Mouse (Mus musculus): ENCODE data around the gene Ankrd39. TPM values are rescaled to one million over a fixed set of nuclear protein-coding genes. Genes with fewer than 3 reads are reported as not detected.

The Ankrd39 gene
- total and polyA plus RNA-seq, 2 experiments from 2014 or later, result 30.4 to 34.3 TPM

DNA sequence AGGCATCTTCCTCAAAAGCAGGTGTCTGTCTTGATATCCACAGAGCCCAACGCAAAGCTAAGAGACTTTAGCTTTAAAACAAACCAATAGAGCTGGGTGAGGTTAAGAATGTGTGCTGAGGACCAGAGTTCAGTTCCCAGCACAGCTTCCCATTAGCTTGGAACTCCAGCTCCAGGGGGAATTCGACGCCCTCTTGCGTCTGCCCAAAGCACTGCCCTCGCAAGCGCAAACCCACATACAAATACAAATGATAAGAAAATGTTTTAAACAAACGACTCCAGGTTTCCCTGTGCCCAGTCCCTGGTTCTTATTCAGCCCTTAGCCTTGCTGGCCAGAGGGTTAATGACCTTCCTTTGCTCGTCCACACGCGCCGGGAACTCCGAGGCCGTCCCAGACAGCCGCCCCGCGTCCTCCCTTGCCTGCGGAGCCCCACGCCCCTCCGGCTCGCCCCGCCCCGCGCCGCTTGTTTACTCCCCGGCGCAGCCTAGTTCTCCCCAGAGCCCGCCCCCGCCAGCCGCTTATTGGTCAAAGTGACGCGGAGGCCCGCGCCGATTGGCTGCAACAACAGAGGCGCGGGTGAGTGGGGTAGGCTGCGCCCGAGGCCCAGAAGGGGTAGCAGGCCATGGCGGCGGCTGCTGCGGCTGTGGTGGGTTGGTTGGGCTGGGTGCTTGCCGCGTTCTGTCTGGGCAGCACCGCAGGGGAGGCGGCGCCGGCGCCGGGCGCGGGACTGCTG, 35.8 kb downstream of the Ankrd39 start, which contains the start of gene Cnnm3:
Cnnm3 (plus strand) TSS at position 579 of the 733 bp plus-strand sequence.
- peak; percentile 62 for TF ChIP-seq CTCF (IDR thresholded peaks at IDR 0.05)
- Histone ChIP-seq H3K4me3 (ENCODE audit: low read depth, low read length) (peak within 1 kb of the TSS; percentile 91), H3K4me2 (ENCODE audit: low read depth, low read length, poor library complexity, severe bottlenecking) (peak within 1 kb of the TSS; percentile 82), H3K9me3 (ENCODE audit: low read length) (no peaks in the 10 kb centered on the region), H3K9ac (replicated peaks; ENCODE audit: low read length, poor library complexity, severe bottlenecking) (peak within 1 kb of the TSS; percentile 76), H3K4me1 (ENCODE audit: insufficient read depth, low read length) (peaks cover 15% of the 10 kb centered on the region), H3K36me3 (ENCODE audit: insufficient read depth, low read length) (peaks cover 8% of the 10 kb centered on the region; the same call in 1 of the 2 replicates), H3K27me3 (ENCODE audit: insufficient read depth, low read length) (no peaks in the 10 kb centered on the region), H3K27ac (ENCODE audit: low read depth, low read length) (peak within 1 kb of the TSS; percentile 93)
- DNase-seq (ENCODE audit: low spot score), result peak; percentile 98
- peak; percentile 97 for ATAC-seq (ENCODE audit: low FRiP score)
- 1% methylated on average over 50 of the region's 51 CpGs for WGBS

GRCm38 (mm10) chr1:36508238-36508637, 39.0 kb downstream of the Ankrd39 start:
- H3K36me3 ChIP-seq (ENCODE audit: insufficient read depth, low read length), result peaks cover 14% of the 10 kb centered on the region; the same call in 1 of the 2 replicates
- H3K9me3 ChIP-seq (ENCODE audit: low read length), result no peaks in the 10 kb centered on the region
- H3K4me3 ChIP-seq (ENCODE audit: low read depth, low read length), result no peak overlapping the region
- DNase-seq (ENCODE audit: low spot score) (no peak), ATAC-seq (ENCODE audit: low FRiP score) (no peak)
- 87% methylated on average over 5 of the region's 5 CpGs for WGBS
- no peaks in the 10 kb centered on the region for H3K27me3 ChIP-seq (ENCODE audit: insufficient read depth, low read length)
- H3K4me1 ChIP-seq (ENCODE audit: insufficient read depth, low read length), result no peaks in the 10 kb centered on the region
- no peak overlapping the region for H3K9ac ChIP-seq (replicated peaks; ENCODE audit: low read length, poor library complexity, severe bottlenecking)
- no peak overlapping the region for H3K4me2 ChIP-seq (ENCODE audit: low read depth, low read length, poor library complexity, severe bottlenecking)
- no peak for TF ChIP-seq CTCF (IDR thresholded peaks at IDR 0.05)
- no peak overlapping the region for H3K27ac ChIP-seq (ENCODE audit: low read depth, low read length)

- 4% methylated on average over 3 of the region's 3 CpGs for WGBS
- Histone ChIP-seq H3K9me3 (ENCODE audit: low read length) (no peaks in the 10 kb centered on the region), H3K4me1 (ENCODE audit: insufficient read depth, low read length) (no peaks in the 10 kb centered on the region), H3K36me3 (ENCODE audit: insufficient read depth, low read length) (peaks cover 30% of the 10 kb centered on the region), H3K4me2 (ENCODE audit: low read depth, low read length, poor library complexity, severe bottlenecking) (no peak overlapping the region), H3K9ac (replicated peaks; ENCODE audit: low read length, poor library complexity, severe bottlenecking) (no peak overlapping the region), H3K4me3 (ENCODE audit: low read depth, low read length) (no peak overlapping the region), H3K27ac (ENCODE audit: low read depth, low read length) (no peak overlapping the region), H3K27me3 (ENCODE audit: insufficient read depth, low read length) (no peaks in the 10 kb centered on the region)
- peak; percentile 92 for TF ChIP-seq CTCF (IDR thresholded peaks at IDR 0.05)
- peak; percentile 81 for DNase-seq (ENCODE audit: low spot score)
- ATAC-seq (ENCODE audit: low FRiP score), result peak; percentile 59; the same call in 1 of the 2 replicates
Observed at GRCm38 (mm10) chr1:36501261-36501660, 46.0 kb downstream of the Ankrd39 start.

DNA sequence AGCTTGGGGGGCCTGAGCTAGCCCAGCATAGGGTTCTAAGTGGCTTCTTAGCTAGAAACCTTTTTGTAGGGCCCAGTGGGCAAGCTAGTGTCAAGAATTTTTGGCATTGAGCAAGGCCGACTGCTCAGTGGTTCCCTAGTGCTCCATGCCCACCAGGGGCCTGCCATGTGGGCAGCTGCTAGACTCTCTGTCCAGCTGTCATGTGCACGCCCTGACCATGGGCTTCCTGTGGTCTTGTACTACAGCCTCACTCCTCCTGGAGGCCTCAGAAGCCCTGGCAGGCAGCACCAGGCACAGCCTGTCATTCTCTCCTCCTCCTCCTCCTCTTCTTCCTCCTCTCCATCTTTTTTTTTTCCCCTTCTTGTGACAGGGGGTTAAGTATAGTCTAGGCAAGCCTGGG, 49.9 kb downstream of the Ankrd39 start:
- H3K9ac ChIP-seq (replicated peaks; ENCODE audit: low read length, poor library complexity, severe bottlenecking), result no peak overlapping the region
- no peak overlapping the region for H3K27ac ChIP-seq (ENCODE audit: low read depth, low read length)
- no peak for DNase-seq (ENCODE audit: low spot score)
- H3K27me3 ChIP-seq (ENCODE audit: insufficient read depth, low read length), result no peaks in the 10 kb centered on the region
- H3K4me2 ChIP-seq (ENCODE audit: low read depth, low read length, poor library complexity, severe bottlenecking), result no peak overlapping the region
- TF ChIP-seq CTCF (IDR thresholded peaks at IDR 0.05), result no peak
- peaks cover 24% of the 10 kb centered on the region for H3K36me3 ChIP-seq (ENCODE audit: insufficient read depth, low read length)
- no peaks in the 10 kb centered on the region for H3K4me1 ChIP-seq (ENCODE audit: insufficient read depth, low read length)
- no peaks in the 10 kb centered on the region for H3K9me3 ChIP-seq (ENCODE audit: low read length)
- H3K4me3 ChIP-seq (ENCODE audit: low read depth, low read length), result no peak overlapping the region
- 73% methylated on average over 2 of the region's 2 CpGs for WGBS
- ATAC-seq (ENCODE audit: low FRiP score), result no peak

GRCm38 (mm10) chr1:36496719-36497118, 50.5 kb downstream of the Ankrd39 start:
- no peak overlapping the region for H3K4me3 ChIP-seq (ENCODE audit: low read depth, low read length)

DNA sequence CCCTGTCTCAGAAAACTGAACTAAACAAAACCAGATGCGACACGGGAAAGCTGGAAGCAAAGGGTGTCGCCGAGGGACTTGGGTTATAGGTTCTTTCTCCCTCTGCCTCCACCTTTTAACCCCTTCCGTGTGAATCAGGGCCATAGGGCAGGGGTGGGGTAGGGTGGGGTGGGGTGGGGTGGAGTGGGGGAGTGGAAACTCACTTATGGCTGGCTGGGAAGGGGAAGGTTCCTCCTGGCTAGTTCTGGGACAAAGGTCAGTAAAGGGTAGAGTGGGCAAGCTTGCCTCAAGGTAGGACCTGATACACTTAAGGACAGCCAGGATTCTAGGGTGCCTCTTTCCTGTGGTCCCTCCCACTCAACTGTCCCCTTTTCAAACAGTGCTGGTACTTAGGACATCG, 53.9 kb downstream of the Ankrd39 start:
- TF ChIP-seq CTCF (IDR thresholded peaks at IDR 0.05), result no peak
- Histone ChIP-seq H3K27ac (ENCODE audit: low read depth, low read length) (no peak overlapping the region), H3K27me3 (ENCODE audit: insufficient read depth, low read length) (no peaks in the 10 kb centered on the region), H3K36me3 (ENCODE audit: insufficient read depth, low read length) (peaks cover 2% of the 10 kb centered on the region), H3K4me2 (ENCODE audit: low read depth, low read length, poor library complexity, severe bottlenecking) (no peak overlapping the region), H3K9ac (replicated peaks; ENCODE audit: low read length, poor library complexity, severe bottlenecking) (no peak overlapping the region), H3K4me3 (ENCODE audit: low read depth, low read length) (no peak overlapping the region), H3K4me1 (ENCODE audit: insufficient read depth, low read length) (no peaks in the 10 kb centered on the region), H3K9me3 (ENCODE audit: low read length) (no peaks in the 10 kb centered on the region)
- ATAC-seq (ENCODE audit: low FRiP score) (no peak), DNase-seq (ENCODE audit: low spot score) (no peak)
- WGBS, result 83% methylated on average over 6 of the region's 6 CpGs

More at GRCm38 (mm10) chr1:36496719-36497118, 50.5 kb downstream of the Ankrd39 start:
- 62% methylated on average over 2 of the region's 2 CpGs for WGBS
- peaks cover 24% of the 10 kb centered on the region for H3K36me3 ChIP-seq (ENCODE audit: insufficient read depth, low read length)
- H3K9ac ChIP-seq (replicated peaks; ENCODE audit: low read length, poor library complexity, severe bottlenecking), result no peak overlapping the region
- H3K9me3 ChIP-seq (ENCODE audit: low read length), result no peaks in the 10 kb centered on the region
- no peaks in the 10 kb centered on the region for H3K4me1 ChIP-seq (ENCODE audit: insufficient read depth, low read length)
- H3K27me3 ChIP-seq (ENCODE audit: insufficient read depth, low read length), result no peaks in the 10 kb centered on the region
- no peak for ATAC-seq (ENCODE audit: low FRiP score)
- H3K4me2 ChIP-seq (ENCODE audit: low read depth, low read length, poor library complexity, severe bottlenecking), result no peak overlapping the region
- peak; percentile 71 for DNase-seq (ENCODE audit: low spot score)
- TF ChIP-seq CTCF (IDR thresholded peaks at IDR 0.05), result peak; percentile 72
- no peak overlapping the region for H3K27ac ChIP-seq (ENCODE audit: low read depth, low read length)

Data from midbrain, postnatal 0 days (tissue).